Mouse (Mus musculus) Patski (cell line): Measurements from ENCODE around the gene Gm20489. TPM values are rescaled to one million over a fixed set of nuclear protein-coding genes. Genes with fewer than 3 reads are reported as not detected.

Experiments used
- ATAC-seq: fragments of 100-300 bp; one replicate; pipeline ENCODE4 v1.8.0; 2021
- CTCF ChIA-PET: fragments of 350-600 bp; sonication (Branson Sonifier 250); formaldehyde crosslinking; loops from one replicate; lab custom pipeline; 2022; ENCODE audit warnings: inconsistent platforms; lab: Charles Lee
- POLR2A ChIA-PET: fragments of 350-600 bp; sonication (Branson Sonifier 250); formaldehyde crosslinking; loops from one replicate; lab custom pipeline; 2022; ENCODE audit warnings: antibody characterized with exemption, inconsistent platforms; lab: Charles Lee
- DNase-seq: peaks from one replicate; pipeline ENCODE4 v3.0.0-alpha.2; 2011; ENCODE audit warnings: low read depth, low spot score
- H3K27me3 ChIP-seq: fragments of 371-371 bp; one replicate; pipeline ENCODE4 v1.5.1; 2021
- CTCF ChIP-seq: fragments of 100-300 bp; IDR thresholded peaks from one replicate; pipeline ENCODE4 v1.5.1; 2021
- in situ Hi-C: fragments of 300-500 bp; cut with MboI; formaldehyde crosslinking; loops from 3 replicates; pipeline ENCODE4 v1.11.1; 2018; ENCODE audit warnings: low pct_unique_long_range_greater_than_20kb, mixed read lengths
- polyA plus RNA-seq: library from polyadenylated mRNA; unstranded; gene quantifications from one replicate; pipeline ENCODE4 v1.2.3, GENCODE M21; 2021

Gm20489 gene
- polyA plus RNA-seq, 1 experiment from 2014 or later, result not detected

DNA sequence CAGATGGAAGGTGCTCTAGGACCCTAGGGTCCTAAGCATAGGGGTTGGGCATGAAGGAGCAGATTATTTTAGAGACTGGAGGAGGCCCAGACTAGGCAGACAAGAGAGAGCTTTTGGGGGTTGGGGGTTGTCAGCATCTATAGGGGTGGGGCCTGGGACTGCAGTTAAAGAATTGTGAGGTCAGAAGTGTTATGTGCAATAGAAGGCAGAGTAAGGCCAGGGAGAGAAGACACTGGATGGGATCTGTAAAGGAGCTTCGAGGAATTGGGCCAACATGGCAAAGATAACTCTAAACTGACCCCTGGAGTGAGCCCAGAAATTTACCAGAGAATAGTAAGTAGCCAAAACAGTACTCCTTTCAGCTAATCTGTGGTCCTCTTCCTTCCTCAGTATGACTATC, 4.9 kb downstream of the Gm20489 start, which contains the start of gene Gm614:
TSS of gene Gm614 (minus strand) at position 101 of the 400 bp plus-strand sequence.
- in situ Hi-C loops, result no loop called here
- H3K27me3 ChIP-seq, result peaks cover 17% of the 10 kb centered on the region
- no peak for TF ChIP-seq CTCF
- DNase-seq (no peak), ATAC-seq (no peak)
- POLR2A ChIA-PET, result no interaction called here
- CTCF ChIA-PET, result no interaction called here

DNA sequence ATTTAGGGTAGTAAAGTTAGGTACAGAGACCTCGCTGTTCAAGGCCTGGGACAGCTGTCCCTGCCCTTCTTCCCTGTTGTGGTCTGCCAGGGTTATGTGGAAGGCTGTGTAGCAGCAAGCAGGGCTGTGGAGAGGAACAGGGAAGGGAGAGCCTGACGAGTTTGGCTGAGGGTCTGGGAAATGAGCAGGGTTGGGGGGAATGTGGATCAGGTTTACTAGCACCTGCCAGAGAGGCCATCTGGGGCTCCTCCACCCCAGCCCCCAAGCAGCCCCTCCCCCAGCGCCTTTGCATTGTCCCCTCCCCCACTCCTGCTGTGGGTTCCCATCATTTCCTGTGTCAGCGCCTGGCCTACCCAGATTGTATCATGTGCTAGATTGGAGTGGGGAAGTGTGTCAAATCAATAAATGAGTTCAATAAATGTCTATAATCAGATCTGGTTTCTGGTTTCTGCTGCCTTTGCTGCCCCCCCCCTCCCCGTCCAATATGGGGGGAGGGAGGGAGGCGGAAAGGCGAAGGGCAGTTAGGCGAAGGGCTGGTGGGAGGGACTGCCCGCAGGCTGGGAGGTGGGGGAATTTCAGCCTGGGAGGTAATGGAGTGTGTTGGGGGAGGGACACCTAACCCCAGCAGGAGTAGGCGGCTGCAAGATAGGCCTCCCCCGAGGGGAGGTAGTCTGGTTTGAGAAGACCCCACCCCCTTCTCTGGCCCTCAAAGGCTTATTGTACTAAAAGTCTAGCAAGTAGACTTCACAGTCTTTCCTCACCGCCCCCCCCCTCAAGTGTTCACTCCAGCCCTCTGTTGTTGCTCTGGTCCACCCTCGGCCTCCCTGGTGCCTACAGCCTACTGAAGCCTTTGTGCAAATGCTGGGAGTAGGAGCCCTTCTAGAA, 8.1 kb downstream of the Gm20489 start:
- in situ Hi-C loops, result no loop called here
- H3K27me3 ChIP-seq, result peaks cover 16% of the 10 kb centered on the region
- ChIA-PET CTCF (no interaction called here), POLR2A (interaction anchor here (0.7 kb wide), 1 partner anchor 36 kb away, joined by 6 read pairs; no protein-coding TSS in a partner anchor)
- DNase-seq (no peak), ATAC-seq (no peak)
- TF ChIP-seq CTCF, result no peak

DNA sequence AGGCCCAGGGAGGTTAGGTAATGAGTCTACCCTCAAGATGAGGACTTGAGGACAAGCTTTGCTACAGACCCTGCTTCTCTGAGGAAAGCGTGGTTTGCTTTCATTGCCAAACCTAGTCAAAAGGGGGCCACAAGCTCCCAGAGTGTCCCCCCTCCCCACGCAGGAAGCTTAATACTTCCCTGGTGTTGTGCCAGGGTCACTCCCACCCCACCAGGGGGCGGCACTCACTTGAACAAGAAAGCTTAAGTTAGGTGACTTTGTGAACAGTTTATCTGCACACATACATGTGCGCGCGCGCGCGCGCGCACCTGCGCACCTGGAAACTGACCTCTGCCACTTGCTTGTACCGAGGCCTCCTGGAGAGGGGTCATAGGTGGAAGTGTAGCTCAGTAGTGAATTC, 12.2 kb downstream of the Gm20489 start:
- CTCF ChIA-PET, result interaction anchor here (1.1 to 1.2 kb wide), 2 partner anchors 13 to 125 kb away, joined by 3 to 6 read pairs; partner anchors contain the start of gene Gm20489
- no peak for TF ChIP-seq CTCF
- DNase-seq (no peak), ATAC-seq (no peak)
- H3K27me3 ChIP-seq, result peaks cover 12% of the 10 kb centered on the region
- in situ Hi-C loops, result no loop called here
- POLR2A ChIA-PET, result interaction anchor here (0.6 kb wide), 2 partner anchors 100 to 731 kb away, joined by 3 read pairs; no protein-coding TSS in a partner anchor

DNA sequence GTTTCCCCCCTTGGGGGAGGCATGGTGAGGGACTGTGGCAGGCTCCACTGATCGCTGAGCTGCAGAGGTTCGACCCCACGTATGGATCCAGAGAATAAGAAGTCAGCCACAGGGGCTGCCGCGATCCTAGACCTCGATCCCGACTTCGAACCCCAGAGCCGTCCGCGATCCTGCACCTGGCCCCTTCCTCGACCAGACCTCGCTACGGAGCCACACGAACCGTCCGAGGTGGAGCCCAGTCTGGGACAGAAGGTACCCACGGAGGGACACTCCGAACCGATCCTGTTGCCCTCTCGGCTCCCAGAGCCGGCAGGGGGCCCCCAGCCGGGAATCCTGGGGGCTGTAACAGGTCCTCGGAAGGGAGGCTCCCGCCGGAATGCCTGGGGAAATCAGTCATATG, 14.1 kb downstream of the Gm20489 start:
- CTCF ChIA-PET, result no interaction called here
- peaks cover 16% of the 10 kb centered on the region for H3K27me3 ChIP-seq
- TF ChIP-seq CTCF, result no peak
- in situ Hi-C loops, result no loop called here
- POLR2A ChIA-PET, result no interaction called here
- DNase-seq (no peak), ATAC-seq (peak; percentile 23)

DNA sequence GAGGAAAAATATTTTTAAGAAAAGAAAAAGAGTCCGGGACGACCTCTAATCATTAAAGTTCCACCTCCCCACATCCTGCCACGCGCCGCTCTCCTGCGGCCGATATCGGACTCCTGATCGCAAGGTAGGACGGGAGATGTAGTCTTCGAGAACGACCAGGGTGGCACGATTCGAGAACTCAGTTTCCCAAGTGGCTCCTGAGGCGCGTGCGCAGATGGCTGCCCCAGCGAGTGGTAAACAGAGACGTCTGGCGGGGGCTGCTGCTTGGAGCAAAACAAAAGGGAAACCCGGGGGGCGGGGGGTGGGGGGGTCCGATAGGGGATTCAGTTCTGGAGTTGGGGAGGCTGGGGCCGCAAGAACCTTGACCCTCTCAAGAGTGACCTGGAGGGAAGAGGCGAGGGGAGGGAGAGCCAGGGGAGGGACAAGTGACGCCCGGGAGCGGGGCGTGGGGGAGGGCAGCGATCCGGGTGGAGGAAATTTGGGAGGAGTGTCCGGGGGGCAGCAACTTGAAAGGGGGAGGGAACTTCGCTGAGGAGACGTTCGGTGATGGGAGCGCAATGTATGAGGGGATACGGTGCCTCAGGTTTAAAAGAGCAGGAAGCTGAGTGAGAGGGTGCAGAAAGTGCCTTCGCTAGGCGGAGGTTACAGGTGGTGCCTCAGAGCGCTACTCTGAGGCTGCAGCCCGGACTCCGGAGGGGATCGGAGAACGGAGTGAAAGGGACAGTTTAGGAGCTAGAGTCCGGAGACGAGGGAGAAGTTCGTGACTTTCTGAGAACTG, 14.7 kb downstream of the Gm20489 start, which contains the start of gene Foxo4:
TSS of gene Foxo4 (plus strand) at position 577 of the 778 bp plus-strand sequence.
- in situ Hi-C loops, result no loop called here

DNA sequence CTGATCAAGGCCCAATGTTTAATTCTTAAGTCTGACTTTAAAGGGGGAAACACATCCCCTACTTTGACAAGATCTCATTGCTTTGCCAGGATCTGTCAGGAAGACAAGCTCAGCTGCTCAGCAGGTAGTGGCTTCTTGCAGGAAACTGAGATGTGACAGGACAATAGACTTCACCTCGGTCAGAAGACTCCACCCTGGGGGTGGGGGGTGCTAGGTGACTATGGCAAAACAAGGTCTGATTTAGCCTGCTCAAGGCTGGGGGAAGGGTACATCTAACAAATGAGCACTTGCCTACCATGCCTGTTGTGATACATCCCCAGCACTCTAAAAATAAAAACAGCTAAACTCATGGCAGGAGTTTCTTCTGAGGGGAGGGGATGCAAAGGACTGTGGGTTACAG, 23.8 kb downstream of the Gm20489 start:
- DNase-seq, result no peak
- ChIA-PET POLR2A (no interaction called here), CTCF (no interaction called here)
- TF ChIP-seq CTCF, result no peak
- peaks cover 34% of the 10 kb centered on the region for H3K27me3 ChIP-seq
- ATAC-seq, result no peak
- in situ Hi-C loops, result no loop called here

More for the DNA sequence above, 14.7 kb downstream of the Gm20489 start, which contains the start of gene Foxo4:
- ATAC-seq, result peak; percentile 86
- CTCF ChIA-PET, result no interaction called here
- H3K27me3 ChIP-seq, result peaks cover 20% of the 10 kb centered on the region
- POLR2A ChIA-PET, result no interaction called here
- DNase-seq, result peak; percentile 42
- TF ChIP-seq CTCF, result no peak

DNA sequence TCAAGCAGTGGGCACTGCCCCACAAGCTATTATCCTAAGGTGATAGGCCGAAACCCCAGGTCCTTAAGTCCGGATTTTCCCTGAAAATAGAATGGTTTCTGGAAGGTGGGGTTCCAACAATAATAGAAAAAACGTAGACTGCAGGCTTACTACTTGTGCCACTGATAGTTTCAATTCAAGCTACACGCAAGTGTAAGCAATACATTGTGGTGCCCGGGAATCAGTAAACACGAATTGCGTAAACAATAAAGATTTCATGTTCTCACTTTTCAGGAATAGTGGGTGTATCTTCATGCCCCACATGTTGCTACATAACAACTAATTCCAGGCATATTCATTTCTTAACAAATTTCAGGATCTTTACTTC, 46.0 kb downstream of the Gm20489 start:
- DNase-seq (no peak), ATAC-seq (no peak)
- no peak for TF ChIP-seq CTCF
- CTCF ChIA-PET, result interaction anchor here (1.4 kb wide), 1 partner anchor 91 kb away, joined by 6 read pairs; no protein-coding TSS in a partner anchor
- in situ Hi-C loops, result no loop called here
- POLR2A ChIA-PET, result no interaction called here
- peaks cover 13% of the 10 kb centered on the region for H3K27me3 ChIP-seq

DNA sequence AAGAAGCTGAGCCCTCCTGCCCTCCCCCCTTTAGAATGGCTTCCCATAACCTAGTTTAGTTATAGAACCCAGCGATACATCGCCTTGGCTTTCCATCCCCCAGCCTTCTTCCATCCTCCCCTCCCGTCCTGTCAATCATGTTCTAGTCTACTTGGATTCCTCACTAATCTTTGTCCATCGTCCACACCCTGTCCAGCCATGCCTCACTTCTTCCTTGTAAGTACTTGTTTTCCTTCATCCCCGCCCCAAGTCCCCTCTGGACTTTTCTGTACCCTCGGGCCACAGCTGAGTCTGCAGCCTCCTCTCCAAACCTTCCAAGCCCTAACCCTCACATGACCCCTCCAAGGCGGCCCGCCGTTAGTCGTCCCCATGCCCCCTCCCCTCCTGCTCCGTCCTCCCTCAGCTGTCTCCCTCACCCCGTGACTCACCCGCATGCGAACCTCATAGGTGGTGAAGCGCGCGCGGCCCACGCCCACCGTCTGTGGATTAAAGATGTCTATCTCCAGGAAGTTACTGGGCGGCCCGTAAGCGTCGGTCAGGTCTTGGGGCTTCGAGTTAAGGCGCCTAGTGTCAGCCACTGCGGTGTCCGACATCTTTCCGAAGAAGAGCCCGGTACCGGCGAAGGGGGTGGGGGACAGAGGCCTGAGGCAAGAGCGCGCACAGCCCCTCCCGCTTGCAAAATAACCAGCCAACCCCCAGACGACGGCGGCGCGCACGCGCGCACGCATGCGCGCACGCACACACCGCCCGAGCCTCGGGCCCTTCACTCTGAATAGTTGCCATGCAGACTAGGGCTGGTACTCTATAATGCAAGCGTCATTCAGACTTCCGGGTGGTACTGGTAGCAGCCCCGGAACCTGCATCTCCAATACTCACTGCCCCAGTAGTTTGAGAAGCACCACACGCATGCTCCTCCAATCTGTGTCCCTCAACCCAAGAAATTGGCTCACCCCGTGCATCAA, 46.7 kb downstream of the Gm20489 start, which contains the start of gene Snx12:
TSS of gene Snx12 (minus strand) at position 730 of the 962 bp plus-strand sequence.
- DNase-seq, result peak; percentile 83
- ChIA-PET POLR2A (no interaction called here), CTCF (interaction anchor here (1.4 kb wide), 1 partner anchor 90 kb away, joined by 6 read pairs; no protein-coding TSS in a partner anchor)
- peaks cover 13% of the 10 kb centered on the region for H3K27me3 ChIP-seq
- TF ChIP-seq CTCF, result peak; percentile 72
- in situ Hi-C loops, result no loop called here
- ATAC-seq, result peak; percentile 86

Other genes with a start within 250 kb of the Gm20489 start
- not detected for gene Tex11, start 209.4 kb downstream of the Gm20489 start, polyA plus RNA-seq
- gene Slc7a3, start 183.0 kb downstream of the Gm20489 start, polyA plus RNA-seq, result 0.59 TPM
- 75.1 TPM for gene Snx12, start 46.5 kb downstream of the Gm20489 start, polyA plus RNA-seq
- gene Foxo4, start 14.5 kb downstream of the Gm20489 start, polyA plus RNA-seq, result 32.6 TPM
- not detected for gene Gm614, start 5.0 kb downstream of the Gm20489 start, polyA plus RNA-seq
- gene Il2rg, start 768 bp downstream of the Gm20489 start, polyA plus RNA-seq, result 0.13 TPM
- gene Med12, start 5.0 kb upstream of the Gm20489 start, polyA plus RNA-seq, result 57.5 TPM
- gene Nlgn3, start 30.1 kb upstream of the Gm20489 start, polyA plus RNA-seq, result 0.09 TPM
- 0.18 TPM for gene Gjb1, start 107.4 kb upstream of the Gm20489 start, polyA plus RNA-seq
- 60.5 TPM for gene Zmym3, start 151.8 kb upstream of the Gm20489 start, polyA plus RNA-seq
- 278 TPM for gene Nono, start 160.3 kb upstream of the Gm20489 start, polyA plus RNA-seq
- gene Itgb1bp2, start 180.1 kb upstream of the Gm20489 start, polyA plus RNA-seq, result 0.36 TPM